Mouse (Mus musculus) frontal cortex, postnatal 25 days (tissue): ENCODE results near the gene Trap1.
"Not testable (repeated sequence)": the region's sequence is repeated elsewhere in the genome, so short reads cannot be mapped to it uniquely, and the experiment has no call there.

Experiments used
- DNase-seq, 2 experiments: peaks; one replicate each; pipeline ENCODE4 v3.0.0; 2022; ENCODE audit warnings: low spot score in 2 of 2

The Trap1 gene

GRCm38 (mm10) chr16:4077384-4078061, at the start of gene Trap1:
Gene Trap1 (minus strand): TSS chr16:4077827.
- peak; percentile 97 for DNase-seq

- no peak for DNase-seq
Measured at GRCm38 (mm10) chr16:4117072-4117471, 39.4 kb upstream of the Trap1 start.

GRCm38 (mm10) chr16:4100374-4100773, 22.7 kb upstream of the Trap1 start:
- DNase-seq: no peak

GRCm38 (mm10) chr16:4097521-4097920, 19.9 kb upstream of the Trap1 start:
- DNase-seq: no peak

- no peak for DNase-seq
Measured at GRCm38 (mm10) chr16:4096898-4097297, 19.3 kb upstream of the Trap1 start.

- DNase-seq: no peak
Measured at GRCm38 (mm10) chr16:4096141-4096540, 18.5 kb upstream of the Trap1 start.

GRCm38 (mm10) chr16:4087214-4087913, 9.7 kb upstream of the Trap1 start:
- no peak for DNase-seq

- no peak for DNase-seq
Measured at GRCm38 (mm10) chr16:4085851-4086387, 8.3 kb upstream of the Trap1 start.

GRCm38 (mm10) chr16:4085051-4085450, 7.4 kb upstream of the Trap1 start:
- no peak for DNase-seq

GRCm38 (mm10) chr16:4080419-4080818, 2.8 kb upstream of the Trap1 start:
- not testable (repeated sequence) for DNase-seq

- no peak for DNase-seq
Measured at GRCm38 (mm10) chr16:4079656-4080055, 2.0 kb upstream of the Trap1 start.

- not testable (repeated sequence) for DNase-seq
Measured at GRCm38 (mm10) chr16:4078302-4078701, 675 bp upstream of the Trap1 start.

GRCm38 (mm10) chr16:4074836-4075235, 2.8 kb downstream of the Trap1 start:
- no peak for DNase-seq

GRCm38 (mm10) chr16:4074297-4074696, 3.3 kb downstream of the Trap1 start:
- DNase-seq: no peak

GRCm38 (mm10) chr16:4068588-4068987, 9.0 kb downstream of the Trap1 start:
- peak; percentile 24 to 47 for DNase-seq

GRCm38 (mm10) chr16:4064945-4065344, 12.7 kb downstream of the Trap1 start:
- no peak for DNase-seq

GRCm38 (mm10) chr16:4053811-4054210, 23.8 kb downstream of the Trap1 start:
- DNase-seq: no peak

GRCm38 (mm10) chr16:4052601-4053000, 25.0 kb downstream of the Trap1 start:
- DNase-seq: no peak

- no peak for DNase-seq
Measured at GRCm38 (mm10) chr16:4045524-4045923, 32.1 kb downstream of the Trap1 start.

GRCm38 (mm10) chr16:4044093-4044492, 33.5 kb downstream of the Trap1 start:
- no peak for DNase-seq

- no peak for DNase-seq
Measured at GRCm38 (mm10) chr16:4041646-4042045, 36.0 kb downstream of the Trap1 start.

- no peak for DNase-seq
Measured at GRCm38 (mm10) chr16:4040206-4040605, 37.4 kb downstream of the Trap1 start.

GRCm38 (mm10) chr16:4037690-4038089, 39.9 kb downstream of the Trap1 start:
- no peak for DNase-seq
